Mouse (Mus musculus): ENCODE measurements around the gene Fabp3.

Gene Fabp3

DNA sequence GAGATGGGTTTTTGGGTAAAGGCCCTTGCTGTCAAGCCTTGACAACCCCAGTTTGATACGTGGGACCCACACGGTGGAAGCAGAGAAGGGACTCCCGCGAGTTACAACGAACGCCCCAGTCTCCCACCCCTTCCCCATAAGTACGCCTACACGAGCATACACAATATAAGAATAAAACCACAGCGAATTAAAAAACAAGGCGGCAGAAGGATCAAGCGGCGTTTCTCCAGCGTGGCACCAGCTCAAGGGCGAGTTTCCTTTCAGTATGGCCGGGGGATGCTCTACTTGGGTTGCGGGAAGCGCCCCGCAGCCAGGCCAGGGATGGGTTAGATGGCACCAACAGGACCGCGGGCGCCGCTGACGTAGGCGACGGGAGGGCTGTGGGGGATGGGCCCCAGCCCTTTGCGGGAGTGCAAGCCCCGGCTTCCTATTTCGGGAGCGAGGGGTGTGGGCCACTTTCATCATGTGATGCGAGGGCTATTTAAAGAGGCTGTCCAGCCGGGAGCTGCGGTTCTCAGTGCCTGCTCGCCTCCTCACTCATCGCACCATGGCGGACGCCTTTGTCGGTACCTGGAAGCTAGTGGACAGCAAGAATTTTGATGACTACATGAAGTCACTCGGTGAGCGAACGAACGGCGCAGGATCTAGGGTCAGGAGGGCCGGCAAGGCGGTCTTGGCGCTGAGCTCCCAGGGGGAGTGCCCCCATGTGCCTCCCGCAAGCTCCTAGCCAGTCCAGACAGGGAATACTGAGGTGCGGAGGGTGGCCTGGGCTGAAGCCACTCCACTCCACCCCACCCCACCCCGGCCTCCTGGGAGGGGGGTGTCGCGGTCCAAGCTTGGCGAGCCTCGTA is at the start of gene Fabp3, which contains the start of gene Gm10570:
Gene Fabp3 (plus strand): TSS at position 365 of the 851 bp plus-strand sequence.
Gene Gm10570 (minus strand): TSS at position 444 of the 851 bp plus-strand sequence.
- in situ Hi-C loops (cut with MboI), result no loop called here

DNA sequence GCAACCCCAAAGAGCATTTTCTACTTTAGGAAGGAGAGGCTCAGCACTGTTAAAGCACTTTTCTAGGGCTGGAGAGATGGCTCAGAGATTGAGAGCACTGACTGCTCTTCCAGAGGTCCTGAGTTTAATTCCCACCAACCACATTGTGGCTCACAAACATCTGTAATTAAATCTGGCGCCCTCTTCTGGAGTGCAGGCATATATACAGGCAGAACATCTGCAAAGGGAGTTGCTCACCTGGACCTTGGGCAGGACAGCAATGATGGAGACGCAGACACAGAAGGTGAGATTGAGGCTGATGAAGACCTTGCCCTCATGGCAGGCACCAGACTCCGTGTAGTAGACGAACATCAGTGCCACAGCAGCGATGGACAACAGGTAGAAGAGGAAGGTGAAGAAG is 48.0 kb upstream of the Fabp3 start:
- in situ Hi-C loops (cut with MboI), result no loop called here

DNA sequence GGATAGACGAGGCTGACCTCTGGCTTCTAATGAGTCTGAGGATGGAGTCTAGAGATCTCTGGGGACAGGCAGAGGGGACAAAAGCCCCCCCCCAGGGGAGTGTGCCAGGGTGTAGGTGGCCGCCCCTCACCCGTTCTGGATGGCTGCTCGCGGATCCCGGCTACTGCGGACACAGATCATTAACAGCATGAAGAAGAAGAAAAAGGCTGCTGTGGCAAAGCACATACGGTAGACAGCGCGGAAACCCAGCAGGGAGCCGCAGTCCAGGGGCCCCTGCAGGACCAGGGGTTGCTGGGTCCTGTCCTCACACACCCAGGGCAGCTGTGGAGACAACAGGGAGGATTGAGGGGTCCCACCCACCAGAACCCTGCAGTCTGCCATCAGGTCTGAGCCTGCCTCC is 44.3 kb upstream of the Fabp3 start:
- in situ Hi-C loops (cut with MboI), result no loop called here

DNA sequence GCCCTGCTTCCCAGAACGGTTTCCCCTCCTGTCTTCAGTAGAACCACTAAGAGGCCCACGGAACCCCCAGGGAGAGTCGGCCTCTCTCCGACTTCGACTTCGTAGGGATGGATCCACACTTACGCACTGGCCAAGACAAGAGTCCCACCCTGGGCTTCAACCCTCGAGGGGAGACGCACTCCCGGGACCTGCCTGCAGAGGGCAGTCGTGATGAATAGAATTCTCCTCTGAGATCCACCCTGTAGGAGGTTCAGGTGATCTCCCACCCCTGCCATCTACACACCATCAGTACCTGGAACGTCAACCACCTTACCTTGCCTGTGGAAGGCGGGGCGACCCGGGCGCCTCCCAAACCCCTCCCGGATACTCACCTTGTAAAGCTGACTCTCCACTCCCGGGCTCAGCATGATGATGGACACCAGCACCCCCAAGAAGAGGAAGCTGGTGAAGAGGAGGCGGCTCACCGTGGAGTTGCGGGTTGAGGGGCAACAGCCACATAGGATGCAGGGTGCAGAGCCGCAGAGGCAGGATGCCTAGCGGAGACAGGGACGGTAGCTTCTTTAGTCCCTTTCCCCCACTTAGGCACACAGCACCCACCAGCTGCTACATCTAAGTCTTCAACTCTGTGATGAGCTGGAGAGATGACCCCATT is 43.6 kb upstream of the Fabp3 start:
- in situ Hi-C loops (cut with MboI), result no loop called here

DNA sequence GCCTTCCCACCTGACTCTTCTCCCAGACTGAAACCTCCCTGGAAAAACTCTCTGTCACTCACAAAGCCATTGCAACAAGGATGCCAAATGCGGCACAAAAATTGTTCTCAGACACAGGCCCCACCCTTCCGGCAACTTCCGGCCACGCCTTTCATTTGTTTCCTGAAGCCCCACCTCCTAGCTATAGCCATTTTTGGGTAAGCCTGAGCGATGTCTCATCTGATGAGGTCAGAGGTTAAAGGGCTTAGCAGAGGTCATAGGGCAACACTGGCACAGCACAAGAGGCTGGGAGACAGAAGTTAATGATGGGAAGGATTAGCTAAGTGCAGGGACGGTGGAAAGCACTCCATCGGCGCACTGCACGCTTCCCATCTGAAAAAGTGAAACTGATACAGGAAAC is 41.8 kb upstream of the Fabp3 start:
- in situ Hi-C loops (cut with MboI), result no loop called here

DNA sequence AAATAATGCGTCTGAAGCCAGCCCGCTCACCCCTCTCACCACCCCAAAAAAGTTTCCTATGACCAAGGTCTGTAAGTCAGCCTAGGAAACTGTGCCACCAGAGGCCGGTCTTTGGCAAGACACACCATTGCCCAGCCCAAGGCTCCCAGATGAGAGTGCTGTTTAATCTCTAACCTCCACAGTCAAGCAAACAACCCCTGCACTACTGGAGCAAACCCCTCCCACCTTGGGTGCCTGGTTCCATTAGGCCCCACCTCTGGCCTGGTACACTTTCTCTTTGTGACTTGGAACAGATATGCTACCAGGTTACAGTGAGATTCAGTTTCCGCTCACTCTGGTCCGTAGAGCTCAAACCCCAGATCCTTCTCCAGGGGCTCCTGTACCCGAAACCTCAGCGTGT is 41.3 kb upstream of the Fabp3 start:
- in situ Hi-C loops (cut with MboI), result no loop called here

DNA sequence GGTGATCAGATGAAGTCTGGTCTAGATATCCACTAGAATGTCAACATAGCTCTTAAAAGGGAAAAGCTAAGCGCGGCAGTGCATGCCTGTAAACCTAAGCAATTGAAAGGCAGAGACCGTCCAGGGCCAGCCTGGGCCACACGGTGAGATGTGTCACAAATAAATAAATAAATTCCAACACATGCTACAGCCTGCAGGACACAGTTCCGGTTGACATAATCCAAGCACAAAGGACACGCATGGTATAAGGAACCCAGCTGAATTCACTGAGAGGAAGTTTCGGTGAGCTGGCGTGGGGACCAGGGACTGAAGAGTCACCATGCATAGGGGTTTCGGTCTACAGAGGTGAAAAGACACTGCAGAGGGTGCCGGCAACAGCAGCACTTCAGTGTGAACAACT is 39.7 kb upstream of the Fabp3 start:
- in situ Hi-C loops (cut with MboI), result no loop called here

DNA sequence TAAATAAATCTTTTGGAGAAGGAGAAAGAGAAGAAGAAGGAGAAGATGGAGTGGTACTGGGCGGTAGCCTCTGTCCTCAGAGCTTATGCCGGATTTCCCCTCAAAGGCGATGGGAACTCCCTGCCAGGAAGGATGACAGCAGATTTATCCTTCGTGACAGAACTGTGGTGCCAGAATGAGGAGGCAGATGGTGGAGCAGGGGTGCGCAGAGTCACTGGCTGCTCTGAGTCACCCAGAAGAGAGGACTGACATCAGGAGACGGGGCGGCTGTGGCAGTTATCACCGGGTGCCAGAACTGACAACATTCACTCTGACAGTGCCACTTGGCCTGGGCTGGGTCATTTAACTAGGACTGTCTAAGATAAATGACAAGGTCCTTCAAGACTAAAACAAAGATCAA is 38.3 kb upstream of the Fabp3 start:
- in situ Hi-C loops (cut with MboI), result no loop called here

DNA sequence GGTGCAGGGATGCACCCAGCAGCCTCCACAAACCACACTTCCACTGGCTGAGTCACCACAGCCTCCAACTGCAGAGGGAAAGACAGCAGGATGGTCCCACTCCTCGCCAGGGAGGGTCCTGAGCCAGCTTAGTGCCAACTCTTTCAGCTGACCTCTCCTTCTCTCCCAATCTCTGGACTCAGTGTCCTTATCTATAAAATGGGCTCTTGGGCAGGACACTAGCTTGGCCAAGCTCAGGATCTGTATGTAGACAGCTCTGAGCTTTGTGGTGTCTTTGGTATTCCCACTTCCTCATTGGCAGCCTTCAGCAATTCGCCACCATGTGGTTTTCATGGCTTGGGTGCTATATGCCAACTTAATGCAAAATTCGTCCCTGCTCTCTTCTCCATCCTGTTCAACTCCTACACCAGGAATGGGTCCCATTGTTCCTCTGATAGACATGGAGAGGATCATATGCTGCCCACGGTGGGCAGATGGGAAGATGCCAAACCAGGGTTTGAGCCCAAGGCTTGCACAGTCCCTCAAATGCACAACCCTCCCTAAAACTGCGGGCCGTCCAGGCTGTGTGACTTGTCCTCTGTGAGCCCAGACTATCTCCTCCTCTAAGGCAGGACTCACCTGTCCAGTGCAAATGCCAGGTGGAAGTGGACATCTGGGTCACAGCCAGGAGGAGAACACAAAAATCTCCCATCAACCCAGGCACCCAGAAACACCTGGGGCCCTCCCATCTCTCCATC is 37.6 kb upstream of the Fabp3 start:
- in situ Hi-C loops (cut with MboI), result no loop called here

DNA sequence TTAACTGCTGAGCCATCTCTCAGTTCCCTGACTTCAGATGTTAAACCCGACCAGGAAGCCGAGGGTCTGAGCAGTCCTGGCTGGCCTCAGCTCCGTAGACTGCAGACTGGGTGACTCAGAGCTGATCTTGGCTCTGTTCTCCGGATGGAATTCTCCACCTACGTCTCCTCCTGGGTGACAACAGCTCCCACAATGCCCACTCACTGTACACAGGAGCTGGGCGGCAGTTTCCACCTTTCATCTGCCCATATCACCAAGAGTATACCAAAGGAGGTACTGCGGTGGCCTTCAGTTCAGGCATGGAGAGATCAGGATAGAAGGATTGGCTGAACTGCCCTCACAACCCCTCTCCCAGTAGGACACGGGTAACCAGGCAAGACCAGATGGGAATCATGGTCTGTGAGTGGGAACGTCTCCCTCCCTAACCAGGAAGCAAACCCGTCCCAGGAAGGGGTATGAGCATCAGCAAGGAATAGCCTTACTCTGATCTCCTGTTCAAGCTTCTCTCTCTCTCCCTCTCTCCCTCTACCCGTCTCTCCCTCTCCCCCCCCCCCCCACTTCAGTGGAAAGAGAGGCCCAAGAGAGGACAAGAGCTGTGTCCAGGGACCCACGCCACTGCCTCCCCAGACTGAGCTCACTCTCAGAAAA is 34.6 kb upstream of the Fabp3 start:
- in situ Hi-C loops (cut with MboI), result no loop called here

DNA sequence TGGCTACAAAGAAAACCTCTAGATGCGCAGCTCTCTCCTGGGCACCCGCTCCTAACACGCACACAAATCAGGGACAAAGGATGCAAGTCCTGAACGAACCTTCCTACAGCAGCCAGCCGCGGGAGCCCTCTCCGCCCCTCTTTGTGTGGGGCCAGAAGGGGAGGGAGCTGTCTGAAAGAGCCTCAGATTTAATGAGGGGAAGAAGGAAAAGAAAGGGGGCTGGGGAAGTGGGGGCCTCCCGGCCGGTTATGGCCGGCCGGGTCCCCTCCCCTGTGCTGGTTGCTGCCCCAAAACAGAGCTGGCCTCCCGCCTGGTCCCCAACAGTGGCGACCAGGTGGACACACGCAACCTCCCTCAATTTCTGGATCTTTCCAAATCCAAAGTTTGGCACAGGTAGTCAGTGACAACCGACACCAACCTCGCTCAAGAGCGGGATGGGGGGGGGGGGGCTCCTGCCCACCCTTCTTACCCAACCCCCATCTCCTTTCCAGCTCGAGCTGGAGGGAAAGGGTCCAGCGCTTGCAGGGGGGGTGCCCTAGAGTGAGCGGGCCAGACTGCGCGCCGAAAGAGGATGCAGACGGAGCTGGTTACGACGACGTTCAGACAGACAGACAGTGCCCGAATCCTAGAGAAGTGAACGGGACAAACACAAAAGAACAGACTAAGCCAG is 33.9 kb upstream of the Fabp3 start:
- in situ Hi-C loops (cut with MboI), result no loop called here

DNA sequence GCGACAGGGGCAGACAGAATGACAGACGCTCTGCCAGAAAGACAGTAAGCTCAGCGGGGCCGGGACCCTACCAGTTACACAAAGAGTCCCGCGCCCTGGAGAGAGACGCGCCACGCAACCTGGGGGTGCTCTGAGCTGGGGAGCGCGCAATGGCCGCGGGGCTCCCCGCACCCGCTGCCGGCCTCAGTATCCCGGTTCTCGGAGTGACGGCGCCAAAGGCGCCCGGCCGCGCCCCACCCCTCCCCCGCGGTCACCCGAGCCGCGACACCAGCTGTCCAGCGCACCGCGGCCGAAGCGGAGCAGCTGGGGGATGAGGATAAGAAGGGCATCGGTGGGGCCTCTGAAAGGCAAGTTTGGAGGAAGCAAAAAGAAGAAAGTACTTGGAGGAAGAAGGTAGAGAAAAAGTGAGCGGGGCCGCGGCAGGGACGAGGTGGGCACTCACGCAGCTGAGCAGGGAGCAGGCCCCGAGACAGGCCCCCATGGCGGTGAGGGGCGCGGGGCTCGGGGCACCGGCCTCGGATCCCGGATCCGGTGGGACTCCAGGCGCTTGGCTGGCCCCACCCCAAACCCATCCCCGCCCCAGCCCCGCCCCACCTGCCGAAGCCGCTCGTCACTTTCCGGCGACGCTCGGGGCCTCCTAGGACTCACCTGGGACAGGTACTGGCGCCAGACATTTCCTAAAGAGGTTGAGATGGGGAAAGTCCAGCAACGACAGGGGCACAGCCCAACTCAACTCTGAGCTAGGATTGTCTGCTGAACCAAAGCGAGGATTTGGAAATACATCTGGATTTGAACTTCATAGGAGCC is 33.2 kb upstream of the Fabp3 start:
- in situ Hi-C loops (cut with MboI), result no loop called here

DNA sequence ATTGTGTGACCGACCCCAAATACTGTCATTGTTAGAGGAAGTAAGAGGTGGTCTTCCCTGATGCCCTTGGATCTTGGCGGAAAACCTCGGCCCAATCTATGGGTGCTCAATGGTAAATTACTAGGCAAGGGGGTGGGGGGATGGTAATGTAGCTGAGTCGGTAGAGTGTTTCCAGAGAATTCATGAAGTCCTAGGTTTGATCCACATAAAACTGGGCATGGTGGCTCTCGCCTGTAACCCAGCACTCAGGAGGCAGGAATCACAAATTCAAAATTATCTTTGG is 32.6 kb upstream of the Fabp3 start:
- in situ Hi-C loops (cut with MboI), result no loop called here

DNA sequence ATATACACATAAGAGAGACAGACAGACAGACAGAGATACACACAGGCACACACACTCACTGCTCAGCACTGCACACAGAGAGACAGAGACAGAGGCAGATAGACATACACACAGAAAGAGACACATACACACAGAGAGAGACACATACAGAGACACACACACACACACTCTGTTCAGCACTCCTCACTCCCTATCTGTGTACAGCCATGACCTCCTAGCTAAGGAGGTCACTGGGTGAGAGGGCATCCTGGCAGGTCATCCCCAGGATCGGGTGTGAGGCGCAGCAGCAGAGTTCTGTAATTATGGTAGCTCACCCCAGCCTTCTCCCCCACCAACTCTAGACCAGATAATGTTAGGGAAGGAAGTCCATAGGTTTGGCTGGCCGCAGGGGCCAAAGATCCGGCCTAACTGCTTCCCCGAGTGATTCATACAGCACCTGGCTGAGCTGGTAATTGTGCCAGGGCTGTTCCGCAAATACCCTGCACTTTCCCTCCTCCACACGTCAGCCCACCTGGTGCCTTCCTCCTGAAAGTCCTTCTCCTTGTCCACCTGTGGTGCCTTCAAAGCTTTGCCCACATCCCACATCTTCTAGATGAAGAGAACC is 31.7 kb upstream of the Fabp3 start:
- in situ Hi-C loops (cut with MboI), result no loop called here

DNA sequence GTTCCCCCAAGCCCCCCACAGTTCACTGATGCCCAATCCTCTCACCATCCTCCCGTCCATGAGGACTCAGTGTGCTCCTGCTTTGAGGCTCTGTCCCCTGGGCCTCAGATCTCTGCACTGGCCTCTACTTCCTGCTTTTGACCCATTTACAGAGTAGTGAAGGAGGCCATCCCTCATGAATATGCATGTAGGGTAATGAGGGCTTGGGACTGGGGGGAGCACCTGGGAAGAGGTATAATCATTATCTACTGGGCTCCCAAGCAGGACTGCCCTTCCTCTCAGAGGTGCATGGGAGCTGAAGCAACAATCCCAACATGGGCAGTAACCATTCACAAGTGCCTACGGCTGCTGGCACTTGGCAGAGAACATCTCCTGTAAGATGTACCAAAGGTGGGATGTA is 29.3 kb upstream of the Fabp3 start, which contains the start of gene Serinc2:
Gene Serinc2 (minus strand): TSS at position 101 of the 400 bp plus-strand sequence.
- in situ Hi-C loops (cut with MboI), result no loop called here

DNA sequence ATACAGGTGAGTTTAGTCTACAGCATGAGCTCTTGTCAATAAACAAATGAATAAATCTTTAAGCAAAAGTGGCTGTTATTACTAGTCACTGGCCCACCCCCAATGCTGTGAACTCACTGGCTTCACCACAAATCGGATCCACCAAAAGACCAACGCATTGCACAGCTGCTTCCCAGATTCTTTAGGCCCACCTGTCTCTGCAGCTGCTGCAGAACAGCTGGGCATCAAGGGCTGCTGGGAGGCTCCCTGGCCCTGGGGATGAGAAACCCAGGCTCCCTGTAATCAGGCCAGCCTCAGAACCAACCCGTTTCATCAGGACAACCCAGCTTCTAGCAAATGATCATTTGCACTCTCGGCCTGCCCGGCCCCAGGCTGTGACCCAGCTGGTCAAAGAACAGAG is 25.5 kb upstream of the Fabp3 start:
- in situ Hi-C loops (cut with MboI), result no loop called here

DNA sequence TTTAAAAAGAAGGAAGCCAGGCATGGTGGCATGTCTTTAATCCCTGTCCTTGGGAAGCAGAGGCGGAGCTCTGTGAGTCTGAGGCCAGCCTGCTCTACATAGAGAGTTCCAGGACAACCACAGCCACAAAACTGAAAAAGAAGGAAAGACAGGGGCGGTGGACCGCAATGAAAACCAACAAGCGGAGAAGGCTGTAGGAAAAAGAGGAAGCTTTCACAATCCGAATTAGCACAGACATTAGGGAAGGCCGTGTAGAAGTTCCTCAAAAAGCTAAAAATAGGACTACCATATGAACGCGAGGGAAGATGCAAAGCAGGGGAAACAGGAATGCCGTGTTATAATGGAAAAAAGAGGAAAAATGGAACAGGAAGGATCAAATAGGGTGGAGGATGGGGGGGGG is 24.6 kb upstream of the Fabp3 start:
- in situ Hi-C loops (cut with MboI), result no loop called here

DNA sequence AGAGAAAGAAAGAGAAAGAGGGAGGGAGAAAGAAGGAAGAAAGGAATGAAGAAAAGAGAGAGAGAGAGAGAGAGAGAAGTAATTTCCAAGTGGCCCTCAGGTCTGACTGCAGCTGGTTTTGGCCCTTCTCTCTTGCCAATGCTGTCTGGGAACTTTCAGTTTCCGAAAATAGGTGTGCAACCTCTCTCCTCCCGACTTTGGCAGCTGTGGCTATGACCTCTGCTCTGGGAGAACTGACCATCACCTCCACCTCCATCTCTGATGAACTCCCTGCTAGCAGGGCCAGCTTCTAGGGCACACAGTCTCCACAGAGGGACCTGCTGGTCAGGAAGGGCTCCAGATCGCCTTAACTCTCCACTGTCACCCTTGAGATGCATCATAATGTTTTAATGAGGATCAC is 21.9 kb upstream of the Fabp3 start:
- in situ Hi-C loops (cut with MboI), result no loop called here

DNA sequence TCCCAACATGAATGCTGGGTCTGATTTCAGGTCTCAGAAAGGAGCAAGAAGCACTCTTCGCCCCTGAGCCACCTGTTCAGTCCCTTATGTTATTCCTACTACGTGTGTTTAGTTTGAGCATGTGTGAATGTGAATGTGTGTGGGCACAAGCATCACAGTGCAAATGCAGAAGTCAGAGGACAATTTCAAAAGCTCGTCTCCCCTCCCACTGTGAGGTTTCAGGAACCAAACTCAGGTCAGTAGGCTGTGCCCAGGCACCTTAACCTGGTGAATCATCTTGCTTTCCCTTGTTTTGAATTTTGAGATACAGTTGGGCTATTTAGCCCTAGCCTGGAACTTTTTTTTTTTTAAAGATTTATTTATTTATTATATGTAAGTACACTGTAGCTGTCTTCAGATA is 18.6 kb upstream of the Fabp3 start:
- in situ Hi-C loops (cut with MboI), result no loop called here

DNA sequence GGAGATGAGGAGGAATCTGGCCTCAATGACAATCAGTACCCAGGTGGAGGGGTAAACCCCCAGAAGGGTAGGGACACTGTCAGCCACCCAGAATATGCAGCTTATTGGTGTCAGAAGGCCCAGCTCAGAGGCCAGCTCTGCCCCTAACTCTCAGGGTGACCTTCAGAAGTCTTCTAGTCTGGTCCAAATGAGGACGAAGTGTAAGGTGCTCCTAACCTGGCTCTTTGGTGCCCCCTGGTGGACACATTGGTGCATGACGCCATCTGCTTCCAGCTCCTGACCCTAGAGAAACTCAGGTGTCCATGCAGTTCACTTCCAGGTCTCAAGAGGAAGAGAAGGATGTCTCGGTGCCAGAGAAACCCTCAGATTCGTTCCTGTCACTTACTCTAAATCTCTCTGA is 16.1 kb upstream of the Fabp3 start:
- in situ Hi-C loops (cut with MboI), result no loop called here

DNA sequence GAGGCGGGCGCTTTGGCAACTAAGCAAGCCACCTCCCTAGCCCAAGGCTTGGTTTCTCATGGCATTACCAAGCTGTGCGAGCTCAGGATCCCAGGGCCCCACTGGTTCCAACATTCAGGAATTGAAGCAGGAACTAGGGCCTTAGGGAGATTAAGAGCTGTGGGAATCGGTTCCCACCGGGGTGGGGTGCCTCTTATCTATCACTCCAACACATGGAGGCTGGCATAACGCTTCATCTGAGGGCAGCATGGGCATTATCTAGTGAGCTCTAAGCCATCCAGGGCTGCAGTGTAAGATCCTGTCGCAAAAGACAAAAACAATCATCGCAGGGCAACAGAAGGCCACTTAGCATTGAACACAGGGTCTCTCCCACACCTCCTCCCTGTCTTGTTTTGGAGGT is 13.9 kb upstream of the Fabp3 start:
- in situ Hi-C loops (cut with MboI), result no loop called here

Data from mature B cell (primary cell).